Mouse (Mus musculus): Measurements from ENCODE around the gene Pdgfc. TPM values are rescaled to one million over a fixed set of nuclear protein-coding genes. Genes with fewer than 3 reads are reported as not detected.
A peak's percentile ranks its signal among the peaks of the same experiment; 100 is the strongest.

The Pdgfc gene
- polyA plus RNA-seq, 1 experiment from 2014 or later: 0.86 TPM

DNA sequence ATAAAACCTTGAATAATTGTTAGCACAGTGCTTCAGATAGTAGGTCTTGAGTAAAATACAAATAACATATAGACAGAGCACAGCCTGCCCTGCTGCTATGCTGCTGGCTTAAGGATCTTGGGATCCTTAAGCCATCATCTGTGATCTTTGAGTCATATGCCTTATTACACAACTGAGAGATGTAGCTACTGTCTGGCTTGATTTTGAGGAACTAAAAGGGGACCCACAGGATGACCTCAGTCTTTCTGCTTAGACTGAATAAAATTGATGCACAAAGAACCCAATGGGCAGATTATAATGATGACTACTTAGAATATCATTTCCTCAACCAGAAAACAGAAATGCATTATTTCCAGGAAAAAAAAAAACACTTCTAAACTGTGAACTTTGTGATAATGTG, 15.3 kb downstream of the Pdgfc start:
- no peaks in the 10 kb centered on the region for H3K4me1 ChIP-seq (replicated peaks)
- H3K36me3 ChIP-seq: no peaks in the 10 kb centered on the region
- no peaks in the 10 kb centered on the region for H3K9me3 ChIP-seq (replicated peaks)
- ATAC-seq (ENCODE audit: low read depth) (no peak), DNase-seq (no peak)
- H3K4me3 ChIP-seq (replicated peaks): no peak overlapping the region
- H3K27me3 ChIP-seq: no peaks in the 10 kb centered on the region
- H3K4me2 ChIP-seq: no peak overlapping the region
- no peak overlapping the region for H3K9ac ChIP-seq
- no peak overlapping the region for H3K27ac ChIP-seq

DNA sequence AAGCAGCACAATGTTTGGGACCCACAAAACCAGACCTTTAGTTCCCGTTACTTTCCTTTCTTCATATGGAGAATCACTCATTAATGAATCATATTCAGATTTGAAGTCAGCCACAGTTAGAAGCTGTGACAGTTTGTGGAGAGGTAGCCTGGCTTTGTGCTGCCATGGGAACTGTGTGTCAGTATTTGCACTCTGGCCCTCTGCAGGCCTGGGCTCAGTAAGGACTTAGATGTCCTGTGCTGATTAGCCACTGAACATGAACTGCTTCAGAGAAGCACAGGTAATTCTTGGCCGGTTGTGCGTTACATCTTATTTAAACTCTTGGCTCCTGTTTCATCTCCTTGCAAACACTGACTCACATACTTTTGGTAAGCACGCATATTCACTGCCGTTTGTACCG, 16.2 kb downstream of the Pdgfc start:
- H3K9ac ChIP-seq: no peak overlapping the region
- ATAC-seq (ENCODE audit: low read depth): no peak
- no peak overlapping the region for H3K27ac ChIP-seq
- H3K4me3 ChIP-seq (replicated peaks): no peak overlapping the region
- H3K9me3 ChIP-seq (replicated peaks): no peaks in the 10 kb centered on the region
- no peak overlapping the region for H3K4me2 ChIP-seq
- no peak for DNase-seq
- H3K36me3 ChIP-seq: no peaks in the 10 kb centered on the region
- no peaks in the 10 kb centered on the region for H3K4me1 ChIP-seq (replicated peaks)
- WGBS (ENCODE audit: insufficient replicate concordance): 78% methylated on average over 6 of the region's 6 CpGs
- no peaks in the 10 kb centered on the region for H3K27me3 ChIP-seq

DNA sequence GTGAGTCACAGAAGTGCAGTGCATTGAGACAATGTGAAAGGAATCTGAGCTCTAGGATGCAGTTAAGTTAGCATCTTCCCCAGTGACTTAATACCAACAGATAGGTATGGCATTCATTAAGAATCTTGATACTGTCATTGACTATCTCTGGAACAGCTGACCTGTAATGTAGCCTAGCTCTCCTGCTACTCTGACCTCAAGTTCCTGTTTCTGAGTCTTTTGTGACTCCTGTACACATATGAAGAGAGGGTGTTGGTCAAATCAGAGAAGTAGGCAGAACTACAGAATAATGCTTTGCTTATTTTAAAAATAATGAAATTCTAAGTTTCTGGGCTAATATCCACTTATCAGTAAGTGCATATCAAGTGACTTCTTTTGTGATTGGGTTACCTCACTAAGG, 17.9 kb downstream of the Pdgfc start:
- Histone ChIP-seq H3K36me3 (no peaks in the 10 kb centered on the region), H3K27me3 (no peaks in the 10 kb centered on the region), H3K9me3 (replicated peaks) (no peaks in the 10 kb centered on the region), H3K4me1 (replicated peaks) (no peaks in the 10 kb centered on the region), H3K4me3 (replicated peaks) (no peak overlapping the region), H3K4me2 (no peak overlapping the region), H3K27ac (no peak overlapping the region), H3K9ac (no peak overlapping the region)
- ATAC-seq (ENCODE audit: low read depth) (no peak), DNase-seq (no peak)

DNA sequence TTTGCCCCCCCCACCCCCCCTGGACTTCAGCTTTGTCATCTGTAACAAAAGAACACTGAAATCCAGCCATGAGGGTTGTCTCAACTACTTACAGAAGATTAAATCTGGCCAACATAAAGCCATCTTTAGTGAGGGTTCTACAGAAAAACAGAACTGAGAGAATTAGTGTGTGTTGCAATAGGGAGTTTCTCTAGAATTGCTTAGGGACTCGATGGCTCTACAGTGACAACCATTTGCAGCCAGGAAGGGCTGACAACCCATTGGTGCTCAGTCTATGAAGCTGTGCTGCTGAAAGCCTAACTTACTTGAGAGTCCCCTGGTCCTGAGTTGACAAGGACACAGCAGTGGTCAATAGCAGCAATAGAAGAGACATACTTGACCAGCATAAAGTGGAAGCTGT, 21.5 kb downstream of the Pdgfc start:
- no peaks in the 10 kb centered on the region for H3K9me3 ChIP-seq (replicated peaks)
- WGBS (ENCODE audit: insufficient replicate concordance): 57% methylated on average over 1 of the region's 1 CpGs
- H3K9ac ChIP-seq: no peak overlapping the region
- no peak overlapping the region for H3K27ac ChIP-seq
- no peaks in the 10 kb centered on the region for H3K36me3 ChIP-seq
- H3K4me2 ChIP-seq: no peak overlapping the region
- no peaks in the 10 kb centered on the region for H3K27me3 ChIP-seq
- no peaks in the 10 kb centered on the region for H3K4me1 ChIP-seq (replicated peaks)
- no peak overlapping the region for H3K4me3 ChIP-seq (replicated peaks)
- DNase-seq: no peak
- ATAC-seq (ENCODE audit: low read depth): no peak

DNA sequence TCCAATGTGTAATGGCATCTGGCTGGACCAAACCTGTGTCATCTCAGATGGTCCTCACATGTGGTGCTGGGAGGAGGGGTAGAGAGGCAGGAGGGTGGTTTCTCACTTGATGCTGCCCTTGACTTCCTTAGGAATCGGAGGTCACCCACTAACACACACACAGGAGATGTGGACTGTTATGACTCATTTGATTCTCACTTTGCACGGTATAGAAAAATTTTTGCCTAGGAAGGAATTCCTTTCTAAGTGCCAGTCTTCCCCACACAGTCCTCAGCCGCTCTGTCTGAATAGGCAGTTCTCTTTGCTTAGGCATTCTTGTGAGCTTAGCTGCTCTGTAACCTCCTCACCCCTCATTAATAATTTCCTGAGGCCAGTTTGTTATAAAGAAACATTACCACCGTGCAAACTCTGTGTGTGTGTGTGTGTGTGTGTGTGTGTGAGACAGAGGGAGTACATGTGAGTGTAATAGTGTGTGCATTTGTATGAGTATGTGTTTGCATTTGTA, 22.4 kb downstream of the Pdgfc start:
- Histone ChIP-seq H3K4me2 (no peak overlapping the region), H3K4me1 (replicated peaks) (no peaks in the 10 kb centered on the region), H3K4me3 (replicated peaks) (no peak overlapping the region), H3K9ac (no peak overlapping the region), H3K9me3 (replicated peaks) (no peaks in the 10 kb centered on the region), H3K27me3 (no peaks in the 10 kb centered on the region), H3K27ac (no peak overlapping the region), H3K36me3 (no peaks in the 10 kb centered on the region)
- WGBS (ENCODE audit: insufficient replicate concordance): 43% methylated on average over 4 of the region's 4 CpGs
- ATAC-seq (ENCODE audit: low read depth) (no peak), DNase-seq (no peak)

DNA sequence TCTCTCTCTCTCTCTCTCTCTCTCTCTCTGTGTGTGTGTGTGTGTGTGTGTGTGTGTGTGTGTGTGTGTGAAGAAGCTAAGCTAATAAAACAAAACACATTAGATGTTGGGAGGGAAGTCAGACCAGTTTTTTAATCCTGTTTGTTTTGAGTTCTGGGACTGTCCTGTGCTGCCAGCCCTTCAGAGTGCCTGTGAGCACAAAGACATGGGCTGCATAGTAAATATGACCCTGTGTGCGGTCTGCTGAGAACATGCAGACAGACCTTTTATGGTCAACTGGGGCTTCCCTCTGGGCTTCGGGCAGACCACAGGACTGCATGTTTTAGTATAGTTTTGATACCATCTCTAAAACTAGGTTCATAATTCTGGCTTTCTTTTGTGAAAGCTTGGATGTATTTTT, 32.3 kb downstream of the Pdgfc start:
- no peak overlapping the region for H3K9ac ChIP-seq
- no peaks in the 10 kb centered on the region for H3K27me3 ChIP-seq
- no peak overlapping the region for H3K4me2 ChIP-seq
- H3K9me3 ChIP-seq (replicated peaks): no peaks in the 10 kb centered on the region
- no peaks in the 10 kb centered on the region for H3K36me3 ChIP-seq
- DNase-seq: no peak
- H3K4me1 ChIP-seq (replicated peaks): no peaks in the 10 kb centered on the region
- H3K4me3 ChIP-seq (replicated peaks): no peak overlapping the region
- H3K27ac ChIP-seq: no peak overlapping the region
- WGBS (ENCODE audit: insufficient replicate concordance): 59% methylated on average over 2 of the region's 2 CpGs
- no peak for ATAC-seq (ENCODE audit: low read depth)

DNA sequence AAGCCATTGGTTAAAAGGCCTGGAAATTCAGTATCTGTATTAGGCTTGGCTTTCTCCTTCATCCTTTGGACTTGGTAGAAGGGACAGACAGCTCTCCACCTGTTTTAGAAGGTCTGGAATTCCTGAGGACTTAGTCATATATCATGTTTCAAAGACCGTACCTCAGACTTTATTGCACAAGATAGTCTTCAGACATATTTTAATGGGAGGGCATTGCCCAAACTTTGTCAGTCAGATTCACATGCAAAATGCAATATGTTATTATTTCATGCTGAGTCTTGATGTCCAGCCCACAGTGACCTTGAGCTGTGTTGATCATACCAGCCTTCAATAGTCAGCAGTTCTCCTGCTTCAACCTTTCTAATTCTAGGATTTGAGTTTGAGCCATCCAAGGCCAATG, 64.9 kb downstream of the Pdgfc start:
- DNase-seq (no peak), ATAC-seq (ENCODE audit: low read depth) (no peak)
- Histone ChIP-seq H3K9ac (no peak overlapping the region), H3K4me2 (no peak overlapping the region), H3K4me1 (replicated peaks) (no peaks in the 10 kb centered on the region), H3K36me3 (no peaks in the 10 kb centered on the region), H3K9me3 (replicated peaks) (no peaks in the 10 kb centered on the region), H3K4me3 (replicated peaks) (no peak overlapping the region), H3K27ac (no peak overlapping the region), H3K27me3 (no peaks in the 10 kb centered on the region)
- WGBS (ENCODE audit: insufficient replicate concordance): 74% methylated on average over 1 of the region's 1 CpGs

DNA sequence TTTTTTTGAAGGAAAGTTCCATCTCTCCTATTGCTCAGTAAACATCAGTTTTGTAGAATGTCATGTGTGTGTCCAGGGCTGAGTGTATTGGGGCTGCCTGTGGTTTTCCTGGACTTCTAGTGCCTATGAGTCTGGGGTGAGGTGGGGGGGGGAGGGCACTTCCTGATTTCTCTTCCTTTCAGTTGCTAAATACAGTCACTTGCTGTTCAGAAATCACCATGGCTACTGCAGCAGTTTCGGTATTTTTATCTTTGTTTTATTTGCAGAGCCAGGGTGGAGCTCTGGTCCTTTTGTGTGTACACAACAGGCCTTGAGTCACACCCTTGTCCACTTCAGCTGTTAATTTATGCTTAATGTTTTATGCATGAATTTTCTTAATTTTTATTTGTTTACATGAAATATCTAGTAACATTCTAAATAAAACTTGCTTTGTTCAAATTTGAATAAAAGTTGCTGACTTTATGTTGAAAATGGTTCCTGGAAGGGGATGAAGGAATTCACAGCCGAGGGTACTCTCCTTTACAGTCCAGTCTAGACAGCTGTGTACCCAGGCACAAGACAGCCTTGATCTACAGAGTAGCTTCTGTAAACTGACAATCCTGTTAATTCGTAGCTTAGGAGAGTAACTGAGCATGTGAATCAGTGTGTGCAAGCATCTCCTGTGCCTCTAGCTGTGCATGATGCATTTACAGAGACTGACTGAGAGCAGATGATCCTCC, 66.1 kb downstream of the Pdgfc start:
- H3K27ac ChIP-seq: no peak overlapping the region

DNA sequence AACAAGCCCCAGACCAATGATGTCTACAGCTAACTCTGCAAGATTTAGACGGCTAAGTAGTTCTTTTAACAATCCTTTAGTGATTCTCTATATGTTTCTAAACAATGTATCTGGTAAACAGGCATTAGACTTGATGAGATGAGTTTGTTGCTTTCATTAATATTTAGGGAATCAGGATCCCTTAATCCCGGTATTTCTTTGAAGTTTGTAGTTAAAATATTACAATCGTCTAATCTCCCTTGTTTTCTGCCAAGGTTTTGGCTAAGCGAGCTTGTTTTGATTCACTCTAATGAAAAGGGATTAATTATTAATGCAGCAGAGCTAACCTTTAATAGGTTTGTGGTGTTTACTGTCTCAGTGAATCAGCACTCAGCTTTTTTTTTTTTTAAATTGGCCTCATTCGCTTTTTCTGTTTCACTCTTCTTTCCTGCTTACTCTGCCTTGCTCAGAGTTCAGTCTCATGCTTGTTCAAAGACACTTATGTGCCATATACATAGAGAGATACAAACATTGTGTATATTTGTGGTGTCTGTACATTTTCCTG, 66.7 kb downstream of the Pdgfc start:
- no peak overlapping the region for H3K4me3 ChIP-seq (replicated peaks)
- no peak overlapping the region for H3K27ac ChIP-seq
- H3K4me2 ChIP-seq: no peak overlapping the region
- DNase-seq (no peak), ATAC-seq (ENCODE audit: low read depth) (no peak)
- H3K9me3 ChIP-seq (replicated peaks): no peaks in the 10 kb centered on the region
- H3K27me3 ChIP-seq: no peaks in the 10 kb centered on the region
- H3K4me1 ChIP-seq (replicated peaks): no peaks in the 10 kb centered on the region
- H3K9ac ChIP-seq: no peak overlapping the region
- H3K36me3 ChIP-seq: no peaks in the 10 kb centered on the region
- WGBS (ENCODE audit: insufficient replicate concordance): 65% methylated on average over 5 of the region's 5 CpGs

More for the DNA sequence above, 66.1 kb downstream of the Pdgfc start:
- 27% methylated on average over 3 of the region's 3 CpGs for WGBS (ENCODE audit: insufficient replicate concordance)
- ATAC-seq (ENCODE audit: low read depth) (0 out of 2 replicates have a peak, but pooled peaks have one; percentile 41), DNase-seq (no peak)
- no peaks in the 10 kb centered on the region for H3K9me3 ChIP-seq (replicated peaks)
- no peaks in the 10 kb centered on the region for H3K27me3 ChIP-seq
- H3K4me1 ChIP-seq (replicated peaks): no peaks in the 10 kb centered on the region
- H3K4me2 ChIP-seq: no peak overlapping the region
- no peaks in the 10 kb centered on the region for H3K36me3 ChIP-seq
- no peak overlapping the region for H3K9ac ChIP-seq
- no peak overlapping the region for H3K4me3 ChIP-seq (replicated peaks)

DNA sequence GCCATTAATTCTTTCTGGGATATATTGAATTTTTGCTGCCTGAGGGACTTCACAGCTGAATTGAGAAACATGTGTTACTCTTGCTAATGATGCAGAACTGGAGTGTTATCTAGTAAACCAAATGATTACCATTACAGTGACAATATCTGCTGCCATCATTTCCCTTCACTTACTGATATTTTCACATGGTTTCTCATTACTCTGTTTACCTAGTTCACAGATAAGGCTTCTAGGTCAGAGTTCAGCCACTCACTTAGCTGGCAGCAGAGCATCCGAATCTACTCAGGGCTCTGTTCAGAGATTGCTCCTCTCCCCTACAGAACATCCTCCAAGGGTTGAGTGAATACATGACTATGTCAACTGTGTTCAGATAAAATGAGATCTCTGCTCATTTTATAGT, 71.3 kb downstream of the Pdgfc start:
- WGBS (ENCODE audit: insufficient replicate concordance): 54% methylated on average over 1 of the region's 1 CpGs

DNA sequence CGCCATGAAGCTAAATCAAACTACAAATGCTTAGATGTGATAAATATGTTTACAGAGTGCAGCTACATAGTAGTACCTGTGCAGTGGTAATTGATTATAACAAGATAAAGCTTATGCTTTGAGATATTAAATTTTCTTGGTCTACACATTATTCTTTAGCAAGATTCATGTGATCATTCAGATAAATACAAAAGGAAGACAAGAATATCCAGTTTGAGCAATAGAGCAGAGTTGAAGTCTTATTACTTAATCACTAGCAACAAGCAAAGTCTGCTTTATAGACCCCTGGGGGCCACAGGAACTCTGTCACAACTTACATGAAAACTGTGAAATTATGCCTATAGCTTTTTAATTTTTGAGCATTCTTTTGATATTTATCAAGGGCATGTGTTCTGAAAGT, 74.8 kb downstream of the Pdgfc start:
- ATAC-seq (ENCODE audit: low read depth): no peak
- WGBS (ENCODE audit: insufficient replicate concordance): 55% methylated on average over 1 of the region's 1 CpGs

More for the DNA sequence above, 71.3 kb downstream of the Pdgfc start:
- no peak overlapping the region for H3K27ac ChIP-seq
- H3K9me3 ChIP-seq (replicated peaks): no peaks in the 10 kb centered on the region
- H3K4me1 ChIP-seq (replicated peaks): no peaks in the 10 kb centered on the region
- H3K27me3 ChIP-seq: no peaks in the 10 kb centered on the region
- DNase-seq (no peak), ATAC-seq (ENCODE audit: low read depth) (no peak)
- no peaks in the 10 kb centered on the region for H3K36me3 ChIP-seq
- H3K4me2 ChIP-seq: no peak overlapping the region
- no peak overlapping the region for H3K9ac ChIP-seq
- H3K4me3 ChIP-seq (replicated peaks): no peak overlapping the region

DNA sequence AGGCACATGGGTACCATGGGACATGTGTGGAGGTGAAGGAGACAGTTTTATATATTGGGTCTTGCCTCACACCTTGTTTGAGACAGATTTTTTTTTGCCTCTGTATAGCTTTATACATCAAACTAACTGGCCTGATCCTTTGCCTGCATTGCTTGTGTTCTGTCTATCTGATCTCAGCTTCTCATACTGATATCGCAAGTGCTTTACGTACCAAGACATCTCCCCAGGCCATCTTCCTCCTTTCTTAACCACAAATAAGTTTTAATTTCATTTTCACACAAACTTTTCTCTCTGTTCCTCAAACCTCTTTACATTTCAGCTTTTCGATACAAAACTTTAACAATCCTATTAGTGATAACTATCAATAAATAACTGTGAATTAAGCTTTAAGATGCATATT, 76.7 kb downstream of the Pdgfc start:
- Histone ChIP-seq H3K9ac (no peak overlapping the region), H3K4me3 (replicated peaks) (no peak overlapping the region), H3K36me3 (no peaks in the 10 kb centered on the region), H3K9me3 (replicated peaks) (no peaks in the 10 kb centered on the region), H3K4me2 (no peak overlapping the region), H3K27me3 (no peaks in the 10 kb centered on the region), H3K27ac (no peak overlapping the region), H3K4me1 (replicated peaks) (no peaks in the 10 kb centered on the region)
- 73% methylated on average over 3 of the region's 3 CpGs for WGBS (ENCODE audit: insufficient replicate concordance)
- DNase-seq: no peak
- no peak for ATAC-seq (ENCODE audit: low read depth)

More for the DNA sequence above, 74.8 kb downstream of the Pdgfc start:
- Histone ChIP-seq H3K4me1 (replicated peaks) (no peaks in the 10 kb centered on the region), H3K27ac (no peak overlapping the region), H3K9ac (no peak overlapping the region), H3K9me3 (replicated peaks) (no peaks in the 10 kb centered on the region), H3K4me2 (no peak overlapping the region), H3K36me3 (no peaks in the 10 kb centered on the region), H3K27me3 (no peaks in the 10 kb centered on the region), H3K4me3 (replicated peaks) (no peak overlapping the region)
- no peak for DNase-seq

Measured in liver, embryonic 13.5 days (tissue).